Mouse (Mus musculus): Measurements from ENCODE around the gene Vdr.

DNA sequence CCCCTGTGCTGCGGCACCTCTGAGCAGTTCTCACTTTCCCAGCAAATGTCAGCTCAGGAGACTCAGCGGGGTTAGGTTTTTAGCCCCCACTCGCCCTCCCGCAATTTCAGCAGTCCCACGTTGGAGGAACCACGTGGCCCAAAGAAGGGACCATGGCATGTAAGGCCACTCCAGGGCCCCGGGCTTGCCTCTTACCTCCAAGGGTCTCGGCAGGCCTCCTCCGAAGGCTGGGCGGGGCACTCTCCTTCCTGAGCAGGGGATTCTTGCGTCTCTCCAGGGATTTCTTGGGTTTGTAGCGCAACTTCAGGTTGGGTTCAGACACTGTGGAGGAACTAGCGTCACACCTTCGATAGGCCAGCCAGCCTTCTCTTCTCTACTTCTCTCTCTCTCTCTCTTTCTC, 101.2 kb downstream of the Vdr start:
- TF ChIP-seq CTCF (IDR thresholded peaks at IDR 0.05; ENCODE audit: low read depth, low read length) (no peak), POLR2A (IDR thresholded peaks at IDR 0.05; ENCODE audit: extremely low read depth, insufficient read depth, low read length) (no peak)
